In the genomic region with DNA sequence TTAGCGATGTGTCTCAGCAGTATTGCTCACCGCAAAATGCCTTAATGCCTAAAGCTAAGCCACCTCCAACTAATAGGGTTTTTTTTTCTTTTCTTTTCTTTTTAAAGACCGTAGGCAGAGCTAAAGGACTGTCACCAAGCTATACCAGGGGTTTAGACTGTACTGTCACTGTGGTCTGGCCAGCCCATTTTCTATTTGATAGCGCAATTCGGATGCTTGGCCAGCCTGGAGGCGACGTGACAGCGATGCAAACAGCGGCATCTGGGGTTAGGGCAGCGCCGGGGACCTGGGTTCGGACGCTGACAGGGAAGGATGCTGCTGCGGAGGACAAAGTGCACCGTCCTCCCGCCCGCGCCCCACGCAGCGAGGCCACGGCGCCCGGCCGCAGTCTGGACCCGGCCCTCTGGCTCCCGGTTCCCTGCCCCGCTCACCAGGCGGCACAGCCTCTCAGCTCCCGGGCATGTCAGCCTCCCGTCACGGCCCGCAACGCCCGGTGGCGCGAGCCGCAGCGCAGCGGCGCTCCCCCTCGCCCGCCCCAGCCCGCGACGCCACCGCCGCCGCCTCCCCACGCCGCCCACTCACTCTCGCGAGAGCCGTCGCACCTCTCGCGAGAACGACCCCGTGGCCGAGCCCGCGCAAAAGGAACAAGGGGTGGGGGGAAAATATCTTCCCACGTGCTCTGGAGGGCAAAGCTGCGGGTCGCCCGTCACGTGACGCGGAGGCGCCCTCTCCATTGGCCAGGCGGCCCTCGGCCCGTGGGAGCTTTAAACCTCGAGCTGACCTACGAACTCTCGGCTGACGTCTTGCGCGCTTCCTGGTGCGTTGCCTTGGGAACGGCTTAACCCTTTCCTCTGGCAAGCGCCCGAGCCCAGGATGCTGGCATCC, we compare ENCODE assay signal across 8 mouse cellular contexts. TPM values are rescaled to one million over a fixed set of nuclear protein-coding genes. Genes with fewer than 3 reads are reported as not detected.
DNase-seq lines count a peak whose midpoint lies in the region; ATAC-seq and TF ChIP-seq lines count a peak whose summit lies in the region.

A gene (minus strand): TSS at position 528 of the 885 bp plus-strand sequence.

- H3K4me2 ChIP-seq in CH12.LX (ENCODE audit: insufficient read depth, low read depth, poor library complexity, severe bottlenecking): peak within 1 kb of the TSS; percentile 65
- H3K4me2 ChIP-seq in forebrain, embryonic 12.5 days: peak within 1 kb of the TSS; percentile 61
- peak within 1 kb of the TSS; percentile 86 for H3K4me2 ChIP-seq in heart, postnatal 0 days (ENCODE audit: low read depth, low read length)
- peak within 1 kb of the TSS; percentile 82 for H3K4me2 ChIP-seq in liver, postnatal 0 days (ENCODE audit: low read depth, low read length)
- peak within 1 kb of the TSS; percentile 73 for H3K4me2 ChIP-seq in neural tube, embryonic 14.5 days (ENCODE audit: low read depth, low read length)

- peaks cover 2% of the 10 kb centered on the region; the same call in 1 of the 2 replicates for H3K79me2 ChIP-seq in CH12.LX (replicated peaks; ENCODE audit: control insufficient read depth, extremely low read depth, insufficient read depth, poor library complexity, severe bottlenecking)

- DNase-seq in CH12.LX (ENCODE audit: extremely low read depth): peak; percentile 89
- DNase-seq in c-Kit-positive CD71-positive TER-119-negative erythroid progenitor cells, embryonic 14.5 days (ENCODE audit: low read depth): peak; percentile 73
- DNase-seq in heart, postnatal 0 days (ENCODE audit: low spot score): peak; percentile 96
- DNase-seq in kidney, postnatal 4 days: peak; percentile 95 to 98
- DNase-seq in liver, postnatal 0 days: peak; percentile 94
- peak; percentile 95 for DNase-seq in testis, postnatal 10 days (ENCODE audit: low spot score)

- H3K9me3 ChIP-seq in CH12.LX (replicated peaks; ENCODE audit: low read length): peaks cover 2% of the 10 kb centered on the region
- no peaks in the 10 kb centered on the region for H3K9me3 ChIP-seq in forebrain, embryonic 12.5 days
- H3K9me3 ChIP-seq in heart, postnatal 0 days (replicated peaks; ENCODE audit: control insufficient read depth, low read length): no peaks in the 10 kb centered on the region
- no peaks in the 10 kb centered on the region for H3K9me3 ChIP-seq in liver, postnatal 0 days (ENCODE audit: low read length)
- no peaks in the 10 kb centered on the region for H3K9me3 ChIP-seq in neural tube, embryonic 14.5 days (ENCODE audit: control insufficient read depth, low read length)

- in situ Hi-C loops in CH12.LX (cut with MboI; ENCODE audit: low pct_ligation_motif_present, low pct_unique_long_range_greater_than_20kb, low sequenced_read_pairs): no loop called here

- peak within 1 kb of the TSS; percentile 56 to 78 (median 78) for H3K4me3 ChIP-seq in CH12.LX (replicated peaks in 1 of 3; ENCODE audit: low read depth in 2 of 3, low read length in 2 of 3, poor library complexity in 1 of 3)
- peak within 1 kb of the TSS; percentile 88 for H3K4me3 ChIP-seq in forebrain, embryonic 12.5 days (replicated peaks)
- peak within 1 kb of the TSS; percentile 95 for H3K4me3 ChIP-seq in heart, postnatal 0 days (ENCODE audit: low read depth, low read length)
- H3K4me3 ChIP-seq in liver, postnatal 0 days (ENCODE audit: low read depth, low read length): peak within 1 kb of the TSS; percentile 75
- peak within 1 kb of the TSS; percentile 89 for H3K4me3 ChIP-seq in neural tube, embryonic 14.5 days (ENCODE audit: low read depth, low read length)

- TF ChIP-seq POLR2A in CH12.LX (IDR thresholded peaks at IDR 0.05; ENCODE audit: low read depth, low read length): peak; percentile 60; the same call in 1 of the 2 replicates

- no peak for TF ChIP-seq EP300 in CH12.LX (IDR thresholded peaks at IDR 0.05; ENCODE audit: low read length)
- peak; percentile 99 for TF ChIP-seq EP300 in heart, postnatal 0 days (IDR thresholded peaks at IDR 0.05; ENCODE audit: low read depth)
- TF ChIP-seq EP300 in liver, postnatal 0 days (IDR thresholded peaks at IDR 0.05; ENCODE audit: low read depth): peak; percentile 83

- under 1% methylated on average over 82 of the region's 82 CpGs for WGBS in forebrain, embryonic 12.5 days
- WGBS in heart, postnatal 0 days: under 1% methylated on average over 71 of the region's 82 CpGs
- 3% methylated on average over 74 of the region's 82 CpGs for WGBS in liver, postnatal 0 days (ENCODE audit: insufficient replicate concordance)
- WGBS in neural tube, embryonic 14.5 days: under 1% methylated on average over 74 of the region's 82 CpGs

- dilution Hi-C loops in CH12.LX (cut with MboI; ENCODE audit: extremely low pct_ligation_motif_present, extremely low pct_unique_long_range_greater_than_20kb, low sequenced_read_pairs): no loop called here

- ATAC-seq in forebrain, embryonic 12.5 days (ENCODE audit: low FRiP score): peak; percentile 98
- ATAC-seq in heart, postnatal 0 days (ENCODE audit: insufficient read depth, low read depth): peak; percentile 93
- peak; percentile 95 for ATAC-seq in liver, postnatal 0 days
- ATAC-seq in neural tube, embryonic 14.5 days (ENCODE audit: low read depth): peak; percentile 96

- no peak for TF ChIP-seq RAD21 in CH12.LX (IDR thresholded peaks at IDR 0.05; ENCODE audit: low read depth, low read length)

- H3K9ac ChIP-seq in CH12.LX (ENCODE audit: insufficient read depth, low read depth): peak within 1 kb of the TSS; percentile 38
- peak within 1 kb of the TSS; percentile 92 for H3K9ac ChIP-seq in forebrain, embryonic 12.5 days
- peak within 1 kb of the TSS; percentile 98 for H3K9ac ChIP-seq in heart, postnatal 0 days (replicated peaks; ENCODE audit: low read depth, low read length)
- H3K9ac ChIP-seq in liver, postnatal 0 days (replicated peaks): peak within 1 kb of the TSS; percentile 88
- peak within 1 kb of the TSS; percentile 98 for H3K9ac ChIP-seq in neural tube, embryonic 14.5 days (replicated peaks; ENCODE audit: low read depth, low read length)

- H3K4me1 ChIP-seq in CH12.LX (ENCODE audit: control insufficient read depth in 1 of 2, insufficient read depth in 2 of 2): peaks cover 0 to 11% of the 10 kb centered on the region in 2 experiments; a peak in 2 of 4 replicates
- peaks cover 23% of the 10 kb centered on the region for H3K4me1 ChIP-seq in forebrain, embryonic 12.5 days
- H3K4me1 ChIP-seq in heart, postnatal 0 days (ENCODE audit: control insufficient read depth, insufficient read depth): peaks cover 37% of the 10 kb centered on the region
- H3K4me1 ChIP-seq in liver, postnatal 0 days (ENCODE audit: insufficient read depth): peaks cover 23% of the 10 kb centered on the region
- peaks cover 24% of the 10 kb centered on the region for H3K4me1 ChIP-seq in neural tube, embryonic 14.5 days (ENCODE audit: control insufficient read depth, insufficient read depth, low read length)

- no peaks in the 10 kb centered on the region for H3K27me3 ChIP-seq in CH12.LX (replicated peaks)
- no peaks in the 10 kb centered on the region for H3K27me3 ChIP-seq in forebrain, embryonic 12.5 days
- H3K27me3 ChIP-seq in heart, postnatal 0 days (ENCODE audit: control insufficient read depth, insufficient read depth, low read length): no peaks in the 10 kb centered on the region
- H3K27me3 ChIP-seq in liver, postnatal 0 days (ENCODE audit: insufficient read depth, low read length): no peaks in the 10 kb centered on the region
- H3K27me3 ChIP-seq in neural tube, embryonic 14.5 days (ENCODE audit: control insufficient read depth, insufficient read depth, low read length): no peaks in the 10 kb centered on the region

- TF ChIP-seq CTCF in CH12.LX (conservative IDR thresholded peaks at IDR 0.05 in 1 of 2, IDR thresholded peaks at IDR 0.05 in 1 of 2; ENCODE audit: low read depth in 2 of 2, low read length in 2 of 2): no peak
- TF ChIP-seq CTCF in heart, postnatal 0 days (IDR thresholded peaks at IDR 0.05; ENCODE audit: low read depth): no peak
- no peak for TF ChIP-seq CTCF in liver, postnatal 0 days (IDR thresholded peaks at IDR 0.05; ENCODE audit: low read depth)

- H3K36me3 ChIP-seq in CH12.LX (replicated peaks in 1 of 2; ENCODE audit: control insufficient read depth in 1 of 2, insufficient read depth in 1 of 2, low read length in 1 of 2): peaks cover 0 to 5% of the 10 kb centered on the region in 2 experiments
- no peaks in the 10 kb centered on the region for H3K36me3 ChIP-seq in forebrain, embryonic 12.5 days (replicated peaks)
- H3K36me3 ChIP-seq in heart, postnatal 0 days (replicated peaks; ENCODE audit: control insufficient read depth, insufficient read depth, low read length): no peaks in the 10 kb centered on the region
- H3K36me3 ChIP-seq in liver, postnatal 0 days (replicated peaks; ENCODE audit: insufficient read depth, low read length): no peaks in the 10 kb centered on the region
- no peaks in the 10 kb centered on the region for H3K36me3 ChIP-seq in neural tube, embryonic 14.5 days (ENCODE audit: control insufficient read depth, insufficient read depth, low read length)

- H3K27ac ChIP-seq in CH12.LX (ENCODE audit: insufficient read depth, low read depth): no peak within 1 kb of the TSS
- peak within 1 kb of the TSS; percentile 92 for H3K27ac ChIP-seq in forebrain, embryonic 12.5 days
- peak within 1 kb of the TSS; percentile 94 for H3K27ac ChIP-seq in heart, postnatal 0 days (ENCODE audit: low read depth)
- H3K27ac ChIP-seq in liver, postnatal 0 days (ENCODE audit: low read depth): peak within 1 kb of the TSS; percentile 91
- H3K27ac ChIP-seq in neural tube, embryonic 14.5 days (ENCODE audit: low read depth, low read length): peak within 1 kb of the TSS; percentile 97

TF ChIP-seq in CH12.LX, 34 proteins besides CTCF, POLR2A, EP300 and RAD21 (continues in another document):
- peak; percentile 39; the same call in 1 of the 2 replicates for TF ChIP-seq TCF12 (IDR thresholded peaks at IDR 0.05; ENCODE audit: low read depth, low read length)
- TF ChIP-seq ZC3H11A (IDR thresholded peaks at IDR 0.05; ENCODE audit: low read depth, low read length): no peak
- TF ChIP-seq E2F4 (IDR thresholded peaks at IDR 0.05; ENCODE audit: insufficient replicate concordance, low read depth, low read length): peak; percentile 33; the same call in 1 of the 2 replicates
- no peak for TF ChIP-seq JUN (IDR thresholded peaks at IDR 0.05; ENCODE audit: insufficient read depth, low read depth, low read length)
- peak; percentile 98 for TF ChIP-seq USF1 (IDR thresholded peaks at IDR 0.05; ENCODE audit: low read depth, low read length)
- TF ChIP-seq ELF1 (IDR thresholded peaks at IDR 0.05; ENCODE audit: low read depth, low read length): peak; percentile 81
- TF ChIP-seq POLR2AphosphoS2 (IDR thresholded peaks at IDR 0.05; ENCODE audit: low read depth, low read length): no peak

RNA-seq across cellular contexts. Expression of the gene that starts here (rescaled TPM):
- total RNA-seq in CH12.LX (2012; rRNA removed) (10.9 and 11.7 TPM in 2 replicates), CH12.LX (2014; rRNA removed) (17.5 and 20.1 TPM in 2 replicates)
- polyA plus RNA-seq in CH12.LX (2012; ENCODE audit: insufficient read length, low read depth): 12.0 and 14.3 TPM in 2 replicates
- 34.5 and 36.8 TPM in 2 replicates for polyA plus RNA-seq in forebrain, embryonic 12.5 days (2016; fragmentation: Nextera tagmentation; extraction: Ambion mirVana)
- total RNA-seq in heart, postnatal 0 days (2014; rRNA removed; ENCODE audit: low replicate concordance): 23.8 and 24.1 TPM in 2 replicates
- 8.9 and 9.2 TPM in 2 replicates for polyA plus RNA-seq in heart, postnatal 0 days (2015; fragmentation: Nextera tagmentation; extraction: Ambion mirVana)
- polyA plus RNA-seq in liver, postnatal 0 days (2015; fragmentation: Nextera tagmentation; extraction: Ambion mirVana): 3.6 and 4.1 TPM in 2 replicates
- 37.5 and 40.3 TPM in 2 replicates for polyA plus RNA-seq in neural tube, embryonic 14.5 days (2014; fragmentation: Nextera tagmentation; extraction: Ambion mirVana)

Comparison
In these comparisons a context has a peak if more than half of its experiments do, and no peak if none do; other contexts are left out.
1. H3K9ac ChIP-seq: peak in every context shown above with its lines; median percentile 98 in heart, postnatal 0 days; 98 in neural tube, embryonic 14.5 days; 92 in forebrain, embryonic 12.5 days; 88 in liver, postnatal 0 days; 38 in CH12.LX.